Mouse (Mus musculus) heart, embryonic 14.5 days (tissue): ENCODE measurements around the gene Alg9. TPM values are rescaled to one million over a fixed set of nuclear protein-coding genes. Genes with fewer than 3 reads are reported as not detected.

ENCODE experiments used
- ATAC-seq: fragments of 200-750 bp; cut with Nextera tagmentation; 2 replicates; pipeline ENCODE4 v1.8.0; 2017; ENCODE audit warnings: low read depth, moderate TSS enrichment; ENCODE audit not compliant: insufficient number of reproducible peaks, insufficient read depth, low FRiP score
- H3K27ac ChIP-seq, 2 experiments: fragments of 200-500 bp in 1 of 2; fragments of 300-500 bp in 1 of 2; sonication (generic) in 1 of 2; replicated peaks in 1 of 2; 2 replicates each; pipeline ENCODE4 v1.5.1; 2012 to 2014; ENCODE audit warnings: low read depth in 2 of 2, low read length in 2 of 2, control low read depth in 1 of 2, mild to moderate bottlenecking in 1 of 2, mixed read lengths in 1 of 2; ENCODE audit not compliant: control insufficient read depth in 1 of 2, insufficient read depth in 1 of 2
- H3K27me3 ChIP-seq: fragments of 300-500 bp; sonication (generic); 2 replicates; pipeline ENCODE4 v1.6.1; 2014; ENCODE audit warnings: mild to moderate bottlenecking, low read length, control low read depth; ENCODE audit not compliant: control insufficient read depth, insufficient read depth
- H3K36me3 ChIP-seq: fragments of 300-500 bp; sonication (generic); 2 replicates; pipeline ENCODE4 v1.6.1; 2014; ENCODE audit warnings: mild to moderate bottlenecking, control low read depth, low read length, mixed read lengths; ENCODE audit not compliant: control insufficient read depth, insufficient read depth
- H3K4me1 ChIP-seq, 2 experiments: fragments of 200-500 bp in 1 of 2; fragments of 300-500 bp in 1 of 2; sonication (generic) in 1 of 2; 2 replicates each; pipeline ENCODE4 v1.6.1; 2012 to 2014; ENCODE audit warnings: low read length in 2 of 2, control low read depth in 1 of 2, mixed read lengths in 1 of 2; ENCODE audit not compliant: control insufficient read depth in 2 of 2, insufficient read depth in 2 of 2
- H3K4me2 ChIP-seq: fragments of 300-500 bp; sonication (generic); 2 replicates; pipeline ENCODE4 v1.6.1; 2014; ENCODE audit warnings: mild to moderate bottlenecking, low read length
- H3K4me3 ChIP-seq, 2 experiments: fragments of 200-500 bp in 1 of 2; fragments of 300-500 bp in 1 of 2; sonication (generic) in 1 of 2; 2 replicates each; pipeline ENCODE4 v1.5.1; 2012 to 2014; ENCODE audit warnings: low read length in 2 of 2, mild to moderate bottlenecking in 2 of 2, control low read depth in 1 of 2, low read depth in 1 of 2, moderate library complexity in 1 of 2; ENCODE audit not compliant: control insufficient read depth in 1 of 2, insufficient read depth in 1 of 2
- H3K9ac ChIP-seq: fragments of 300-500 bp; sonication (generic); 2 replicates; pipeline ENCODE4 v1.6.1; 2014; ENCODE audit warnings: mild to moderate bottlenecking, low read length
- H3K9me3 ChIP-seq: fragments of 300-500 bp; sonication (generic); 2 replicates; pipeline ENCODE4 v1.6.1; 2016; ENCODE audit warnings: low read length, control low read depth; ENCODE audit not compliant: control insufficient read depth
- WGBS: fragments of 180-500 bp; shearing (Covaris S2); extraction: QIAGEN DNeasy Blood & Tissue Kit; methylation state at CpG from one replicate; pipeline ENCODE4 v1.1.7; 2014; 5-methylcytosine and 5-hydroxymethylcytosine counted together
- polyA plus RNA-seq: library from polyadenylated mRNA; unstranded; fragments of >200 nt; fragmentation: Nextera tagmentation; extraction: Ambion mirVana; gene quantifications from 2 replicates; pipeline ENCODE4 v1.2.1, GENCODE M21; 2014

Alg9 gene
- polyA plus RNA-seq, 1 experiment from 2014 or later, result 31.5 TPM

GRCm38 (mm10) chr9:50889964-50890363 is 115.1 kb downstream of the Alg9 start:
- no peak overlapping the region for H3K27ac ChIP-seq
- H3K9me3 ChIP-seq, result no peaks in the 10 kb centered on the region
- 57% methylated on average over 4 of the region's 4 CpGs for WGBS
- H3K4me2 ChIP-seq, result no peak overlapping the region
- H3K4me3 ChIP-seq, result no peak overlapping the region
- peaks cover 36% of the 10 kb centered on the region for H3K36me3 ChIP-seq
- peaks cover 14 to 28% of the 10 kb centered on the region in 2 experiments for H3K4me1 ChIP-seq
- H3K9ac ChIP-seq, result no peak overlapping the region
- H3K27me3 ChIP-seq, result no peaks in the 10 kb centered on the region
- ATAC-seq, result no peak

GRCm38 (mm10) chr9:50890494-50891090 is 115.8 kb downstream of the Alg9 start:
- Histone ChIP-seq H3K9ac (no peak overlapping the region), H3K9me3 (no peaks in the 10 kb centered on the region), H3K4me2 (no peak overlapping the region), H3K4me1 (peaks cover 9 to 23% of the 10 kb centered on the region in 2 experiments), H3K4me3 (no peak overlapping the region), H3K27ac (no peak overlapping the region), H3K36me3 (peaks cover 39% of the 10 kb centered on the region), H3K27me3 (no peaks in the 10 kb centered on the region)
- ATAC-seq, result no peak
- 78% methylated on average over 3 of the region's 3 CpGs for WGBS

Other genes starting within 250 kb of the Alg9 start
- gene Pts, start 246.3 kb upstream of the Alg9 start, polyA plus RNA-seq, result 88.7 and 98.4 TPM in 2 replicates
- 4.5 and 5.5 TPM in 2 replicates for gene Il18, start 220.2 kb upstream of the Alg9 start, polyA plus RNA-seq
- gene Bco2, start 219.8 kb upstream of the Alg9 start, polyA plus RNA-seq, result 0.12 TPM in 1 of 2 replicates, not detected in the other
- 0.31 TPM in 1 of 2 replicates, not detected in the other for gene Tex12, start 213.7 kb upstream of the Alg9 start, polyA plus RNA-seq
- 751 and 787 TPM in 2 replicates for gene Sdhd, start 171.2 kb upstream of the Alg9 start, polyA plus RNA-seq
- 338 and 373 TPM in 2 replicates for gene Timm8b, start 171.1 kb upstream of the Alg9 start, polyA plus RNA-seq
- gene Pih1d2, start 157.7 kb upstream of the Alg9 start, polyA plus RNA-seq, result 1.9 TPM in 2 replicates
- 15.4 and 18.3 TPM in 2 replicates for gene Nkapd1, start 157.6 kb upstream of the Alg9 start, polyA plus RNA-seq
- 161 TPM in 2 replicates for gene Dlat, start 115.2 kb upstream of the Alg9 start, polyA plus RNA-seq
- 11.9 and 12.5 TPM in 2 replicates for gene Dixdc1, start 35.5 kb upstream of the Alg9 start, polyA plus RNA-seq
- 10.3 and 11.4 TPM in 2 replicates for gene 2310030G06Rik, start 28.5 kb upstream of the Alg9 start, polyA plus RNA-seq
- gene Cryab, start 23.7 kb upstream of the Alg9 start, polyA plus RNA-seq, result 1,286 and 1,345 TPM in 2 replicates
- gene Hspb2, start 22.7 kb upstream of the Alg9 start, polyA plus RNA-seq, result 312 and 322 TPM in 2 replicates
- gene Fdxacb1, start 6.8 kb upstream of the Alg9 start, polyA plus RNA-seq, result 9.0 and 9.1 TPM in 2 replicates
- gene 1110032A03Rik, start 501 bp downstream of the Alg9 start, polyA plus RNA-seq, result 27.5 and 33.4 TPM in 2 replicates
- gene Ppp2r1b, start 70.3 kb downstream of the Alg9 start, polyA plus RNA-seq, result 38.8 and 39.4 TPM in 2 replicates
- gene Sik2, start 234.1 kb downstream of the Alg9 start, polyA plus RNA-seq, result 13.4 and 15.6 TPM in 2 replicates